15 mouse cellular contexts compared by ENCODE assay signal in the genomic region with DNA sequence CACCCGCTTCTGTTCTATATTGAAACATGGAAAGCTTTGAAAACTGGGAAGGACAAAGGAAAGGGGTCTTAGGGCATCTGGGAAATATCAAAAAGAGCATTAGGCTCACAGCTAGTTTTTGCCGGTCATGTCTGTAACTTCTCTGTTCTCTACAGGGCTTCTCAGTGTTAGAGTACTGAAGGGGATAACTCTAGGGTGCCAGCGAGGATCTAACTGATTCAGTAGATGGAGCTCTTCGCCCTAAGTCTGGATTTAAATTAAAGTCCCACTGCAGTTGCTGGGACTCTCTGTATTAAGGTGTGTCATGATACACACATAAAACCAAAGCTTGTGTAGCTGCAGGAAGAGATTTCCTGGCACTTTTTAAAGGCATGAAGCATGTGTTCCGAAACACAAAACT.
A peak's percentile ranks its signal among the peaks of the same experiment; 100 is the strongest.
DNase-seq lines count a peak whose midpoint lies in the region; ATAC-seq and TF ChIP-seq lines count a peak whose summit lies in the region.
"Had no signal": no experiment of that assay in that cellular context is flagged by ENCODE, and none has a peak within 500 bp of the region (broad histone marks: within the 10 kb centered on the region; RNA-seq: fewer than 3 reads in every experiment).

No protein-coding gene starts in this region.

- no peaks in the 10 kb centered on the region for H3K36me3 ChIP-seq in embryonic facial prominence, embryonic 14.5 days (ENCODE audit: control insufficient read depth, insufficient read depth, low read length)
- no peaks in the 10 kb centered on the region for H3K36me3 ChIP-seq in embryonic facial prominence, embryonic 10.5 days (replicated peaks)
- H3K36me3 ChIP-seq in hindbrain, embryonic 16.5 days (ENCODE audit: control insufficient read depth, insufficient read depth, low read length) = no peaks in the 10 kb centered on the region
- H3K36me3 ChIP-seq in stomach, postnatal 0 days (ENCODE audit: control insufficient read depth, insufficient read depth, low read length) = no peaks in the 10 kb centered on the region
- H3K36me3 ChIP-seq: embryonic facial prominence, embryonic 12.5 days; liver, embryonic 15.5 days had no signal

- no peak for TF ChIP-seq EP300 in stomach, postnatal 0 days (optimal IDR thresholded peaks at IDR 0.05)

- peak; percentile 70 for TF ChIP-seq CTCF in layer of hippocampus, adult 2 months (conservative IDR thresholded peaks at IDR 0.05)
- peak; percentile 36 for TF ChIP-seq CTCF in stomach, postnatal 0 days (IDR thresholded peaks at IDR 0.05; ENCODE audit: low read depth)

- H3K27me3 ChIP-seq in embryonic facial prominence, embryonic 14.5 days (replicated peaks; ENCODE audit: control insufficient read depth, insufficient read depth, low read length) = no peaks in the 10 kb centered on the region
- H3K27me3 ChIP-seq in embryonic facial prominence, embryonic 10.5 days (replicated peaks; ENCODE audit: low read depth, poor library complexity, severe bottlenecking) = no peaks in the 10 kb centered on the region; the same call in none of the 2 replicates
- no peaks in the 10 kb centered on the region for H3K27me3 ChIP-seq in hindbrain, embryonic 16.5 days (replicated peaks; ENCODE audit: control insufficient read depth, insufficient read depth, low read length)
- H3K27me3 ChIP-seq in stomach, postnatal 0 days (ENCODE audit: control insufficient read depth, insufficient read depth, low read length) = no peaks in the 10 kb centered on the region
- H3K27me3 ChIP-seq: embryonic facial prominence, embryonic 12.5 days; liver, embryonic 15.5 days had no signal

- no peak for ATAC-seq in embryonic facial prominence, embryonic 14.5 days (ENCODE audit: low read depth)
- ATAC-seq in hindbrain, embryonic 16.5 days = peak; percentile 67
- ATAC-seq in stomach, postnatal 0 days (ENCODE audit: low FRiP score, low TSS enrichment) = no peak

- no peak overlapping the region for H3K4me3 ChIP-seq in embryonic facial prominence, embryonic 14.5 days (ENCODE audit: low read depth, low read length)
- no peak overlapping the region for H3K4me3 ChIP-seq in embryonic facial prominence, embryonic 10.5 days
- peak overlapping the region; percentile 72 for H3K4me3 ChIP-seq in layer of hippocampus, adult 2 months
- no peak overlapping the region for H3K4me3 ChIP-seq in hindbrain, embryonic 16.5 days (ENCODE audit: low read length)
- H3K4me3 ChIP-seq in stomach, postnatal 0 days (ENCODE audit: low read depth, low read length) = no peak overlapping the region
- H3K4me3 ChIP-seq: embryonic facial prominence, embryonic 12.5 days; liver, embryonic 15.5 days had no signal

- 59% methylated on average over 5 of the region's 5 CpGs for WGBS in embryonic facial prominence, embryonic 14.5 days
- WGBS in embryonic facial prominence, embryonic 10.5 days = 57% methylated on average over 5 of the region's 5 CpGs
- WGBS in hindbrain, embryonic 16.5 days = 49% methylated on average over 5 of the region's 5 CpGs
- 74% methylated on average over 5 of the region's 5 CpGs for WGBS in stomach, postnatal 0 days

- peak; percentile 45 for DNase-seq in embryonic facial prominence, embryonic 14.5 days (ENCODE audit: low spot score)
- no peak for DNase-seq in embryonic facial prominence, embryonic 10.5 days (ENCODE audit: low spot score)
- DNase-seq in layer of hippocampus, adult 2 months (ENCODE audit: low spot score in 2 of 2) = no peak
- DNase-seq in layer of hippocampus, postnatal 14 days (ENCODE audit: low spot score in 2 of 2) = no peak
- no peak for DNase-seq in stomach, postnatal 0 days (ENCODE audit: low spot score)
- no peak for DNase-seq in yolk sac, embryonic 10.5 days (ENCODE audit: low spot score)
- no peak for DNase-seq in kidney, adult 8-10 months
- DNase-seq: heart, adult 18-20 months; heart, postnatal 4 days; kidney, adult 2 months; left cerebral cortex, postnatal 4 days; lung, postnatal 4 days had no signal

- no peak overlapping the region for H3K4me2 ChIP-seq in embryonic facial prominence, embryonic 14.5 days (ENCODE audit: low read depth, low read length)
- H3K4me2 ChIP-seq in hindbrain, embryonic 16.5 days (ENCODE audit: low read length) = peak overlapping the region; percentile 29
- no peak overlapping the region for H3K4me2 ChIP-seq in stomach, postnatal 0 days (replicated peaks; ENCODE audit: low read depth)
- H3K4me2 ChIP-seq: embryonic facial prominence, embryonic 12.5 days; liver, embryonic 15.5 days had no signal

- no peaks in the 10 kb centered on the region for H3K9me3 ChIP-seq in embryonic facial prominence, embryonic 14.5 days (ENCODE audit: control insufficient read depth, low read length)
- no peaks in the 10 kb centered on the region for H3K9me3 ChIP-seq in embryonic facial prominence, embryonic 10.5 days
- no peaks in the 10 kb centered on the region for H3K9me3 ChIP-seq in hindbrain, embryonic 16.5 days (ENCODE audit: control insufficient read depth, low read length)
- no peaks in the 10 kb centered on the region for H3K9me3 ChIP-seq in stomach, postnatal 0 days (ENCODE audit: control insufficient read depth, low read length)
- H3K9me3 ChIP-seq: embryonic facial prominence, embryonic 12.5 days; liver, embryonic 15.5 days had no signal

- H3K4me1 ChIP-seq in embryonic facial prominence, embryonic 14.5 days (ENCODE audit: control insufficient read depth, insufficient read depth, low read length) = peaks cover 8% of the 10 kb centered on the region; the same call in 1 of the 2 replicates
- H3K4me1 ChIP-seq in embryonic facial prominence, embryonic 10.5 days = peaks cover 17% of the 10 kb centered on the region
- H3K4me1 ChIP-seq in hindbrain, embryonic 16.5 days (ENCODE audit: control insufficient read depth, insufficient read depth, low read depth, low read length) = peaks cover 12% of the 10 kb centered on the region
- H3K4me1 ChIP-seq in stomach, postnatal 0 days (replicated peaks; ENCODE audit: control insufficient read depth, insufficient read depth) = no peaks in the 10 kb centered on the region
- H3K4me1 ChIP-seq: liver, embryonic 15.5 days had no signal

- no peak overlapping the region for H3K9ac ChIP-seq in embryonic facial prominence, embryonic 14.5 days (ENCODE audit: low read depth, low read length)
- H3K9ac ChIP-seq in hindbrain, embryonic 16.5 days (ENCODE audit: low read depth, low read length) = peak overlapping the region; percentile 23; the same call in 1 of the 2 replicates
- H3K9ac ChIP-seq in stomach, postnatal 0 days (ENCODE audit: low read length) = no peak overlapping the region
- H3K9ac ChIP-seq: embryonic facial prominence, embryonic 12.5 days; liver, embryonic 15.5 days had no signal

- no peak overlapping the region for H3K27ac ChIP-seq in embryonic facial prominence, embryonic 14.5 days (replicated peaks; ENCODE audit: low read depth, low read length)
- no peak overlapping the region for H3K27ac ChIP-seq in embryonic facial prominence, embryonic 10.5 days (replicated peaks)
- H3K27ac ChIP-seq in layer of hippocampus, adult 2 months = peak overlapping the region; percentile 99
- H3K27ac ChIP-seq in hindbrain, embryonic 16.5 days (ENCODE audit: low read depth, low read length) = no peak overlapping the region; the same call in 1 of the 2 replicates
- H3K27ac ChIP-seq in stomach, postnatal 0 days (replicated peaks) = no peak overlapping the region
- H3K27ac ChIP-seq: embryonic facial prominence, embryonic 12.5 days; liver, embryonic 15.5 days had no signal
